Mouse (Mus musculus) liver, postnatal 0 days (tissue): ENCODE measurements at regions not wholly inside any gene's neighbourhood (a gene's known extent, or its start where the extent isn't known, plus 50 kb on each side); places are given as distances from the start of the nearest gene placed in this dataset.

Experiments used
- CTCF ChIP-seq: sonication (generic); IDR thresholded peaks from 2 replicates; pipeline ENCODE4 v1.5.1; 2016; ENCODE audit warnings: antibody characterized with exemption, low read depth
- EP300 ChIP-seq: IDR thresholded peaks from 2 replicates; pipeline ENCODE4 v1.6.1; 2016; ENCODE audit warnings: antibody characterized with exemption, low read depth, mild to moderate bottlenecking

DNA sequence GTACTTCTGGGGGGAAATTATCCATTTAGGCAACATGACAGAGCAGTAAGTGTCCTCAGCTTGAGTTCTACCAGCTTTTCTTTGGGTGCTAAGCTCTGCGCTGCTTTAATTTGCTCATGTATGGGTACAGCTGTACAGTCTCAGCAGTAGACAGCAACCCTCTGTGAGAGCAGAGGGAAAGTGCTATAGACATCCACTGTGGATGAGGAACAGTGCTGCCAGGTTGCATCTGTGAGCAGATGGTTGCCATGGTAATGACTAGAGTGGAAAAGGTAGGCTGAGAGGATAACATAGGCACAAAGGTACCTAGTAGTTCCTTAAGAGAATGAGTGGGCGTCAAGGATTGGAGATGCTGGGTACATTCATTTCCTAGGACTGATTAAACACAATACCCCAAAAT is 180.5 kb upstream of the Mbnl1 start:
- TF ChIP-seq CTCF, result no peak
- no peak for TF ChIP-seq EP300
